Mouse (Mus musculus): ENCODE measurements around the gene Tmco1. TPM values are rescaled to one million over a fixed set of nuclear protein-coding genes. Genes with fewer than 3 reads are reported as not detected.

Gene Tmco1
- polyA plus RNA-seq, 1 experiment from 2014 or later: 72.7 TPM

DNA sequence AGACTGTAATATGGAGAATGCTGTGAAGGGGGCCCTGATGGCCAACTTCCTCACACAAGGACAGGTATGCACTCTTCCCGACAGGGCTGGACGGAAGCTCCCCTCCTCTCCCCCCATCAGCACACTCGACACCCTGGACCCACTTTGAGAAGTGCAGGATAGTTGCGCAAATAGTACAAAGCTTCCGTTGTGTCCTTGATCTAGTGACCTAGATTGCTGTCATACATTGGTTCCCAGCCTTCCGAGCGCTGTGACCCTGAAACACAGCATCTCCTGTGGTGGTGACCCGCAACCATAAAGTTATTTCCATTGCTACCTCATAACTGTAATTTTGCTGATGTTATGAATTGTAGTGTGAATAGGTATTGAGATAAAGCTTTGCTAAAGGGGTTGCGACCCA, 49.2 kb downstream of the Tmco1 start:
- Histone ChIP-seq H3K27ac (ENCODE audit: low read depth, low read length) (no peak overlapping the region), H3K9me3 (ENCODE audit: control insufficient read depth, low read length) (no peaks in the 10 kb centered on the region), H3K4me3 (ENCODE audit: low read length) (no peak overlapping the region), H3K9ac (ENCODE audit: low read depth, low read length) (no peak overlapping the region), H3K27me3 (replicated peaks; ENCODE audit: control insufficient read depth, insufficient read depth, low read length) (no peaks in the 10 kb centered on the region), H3K4me1 (ENCODE audit: control insufficient read depth, insufficient read depth, low read depth, low read length) (no peaks in the 10 kb centered on the region), H3K4me2 (ENCODE audit: low read length) (no peak overlapping the region), H3K36me3 (ENCODE audit: control insufficient read depth, insufficient read depth, low read length) (peaks cover 11% of the 10 kb centered on the region)
- 95% methylated on average over 9 of the region's 9 CpGs for WGBS
- ATAC-seq: no peak

DNA sequence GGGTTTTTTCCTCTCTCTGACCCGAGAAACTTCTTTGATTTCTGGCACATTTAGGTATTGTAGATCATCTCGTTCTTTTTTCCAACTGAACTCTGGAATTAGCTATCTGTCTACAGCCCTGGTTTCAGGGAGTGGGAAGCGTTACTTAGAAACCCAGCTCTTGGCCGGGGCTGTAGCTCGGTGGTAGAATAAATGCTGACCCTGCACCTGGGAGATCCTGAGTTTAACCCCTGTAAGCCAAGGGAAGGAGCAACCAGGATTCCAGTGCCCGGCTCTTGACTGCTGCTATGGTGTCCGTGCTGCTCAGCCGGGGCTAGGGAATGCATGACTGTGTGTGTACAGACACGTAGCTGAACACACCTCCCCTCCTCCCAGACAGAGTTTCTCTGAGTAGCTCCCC, 50.6 kb downstream of the Tmco1 start:
- 86% methylated on average over 9 of the region's 9 CpGs for WGBS
- H3K27me3 ChIP-seq (replicated peaks; ENCODE audit: control insufficient read depth, insufficient read depth, low read length): no peaks in the 10 kb centered on the region
- H3K4me3 ChIP-seq (ENCODE audit: low read length): no peak overlapping the region
- no peaks in the 10 kb centered on the region for H3K4me1 ChIP-seq (ENCODE audit: control insufficient read depth, insufficient read depth, low read depth, low read length)
- no peak for ATAC-seq
- no peak overlapping the region for H3K4me2 ChIP-seq (ENCODE audit: low read length)
- no peaks in the 10 kb centered on the region for H3K9me3 ChIP-seq (ENCODE audit: control insufficient read depth, low read length)
- H3K36me3 ChIP-seq (ENCODE audit: control insufficient read depth, insufficient read depth, low read length): peaks cover 11% of the 10 kb centered on the region
- no peak overlapping the region for H3K9ac ChIP-seq (ENCODE audit: low read depth, low read length)
- H3K27ac ChIP-seq (ENCODE audit: low read depth, low read length): no peak overlapping the region

DNA sequence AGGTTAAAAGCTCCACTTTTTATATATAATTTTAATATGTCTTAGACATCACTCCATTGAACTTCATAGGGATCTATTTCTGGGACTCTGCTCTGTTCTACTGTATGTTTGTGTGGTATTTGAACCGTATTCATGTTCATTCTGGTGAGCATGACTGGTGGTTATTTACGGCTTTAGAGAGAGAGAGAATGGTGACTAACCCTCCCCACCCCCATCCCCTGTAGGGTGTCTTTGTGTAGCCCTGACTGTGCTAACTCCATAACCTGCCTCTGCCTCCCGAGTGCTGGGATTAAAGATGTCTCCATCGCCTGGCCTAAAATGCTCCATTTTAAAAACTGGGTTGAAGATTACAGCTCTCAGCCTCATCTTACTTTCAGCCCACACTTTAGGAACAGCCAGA, 52.1 kb downstream of the Tmco1 start:
- WGBS: 47% methylated on average over 4 of the region's 4 CpGs
- Histone ChIP-seq H3K36me3 (ENCODE audit: control insufficient read depth, insufficient read depth, low read length) (peaks cover 5% of the 10 kb centered on the region), H3K9me3 (ENCODE audit: control insufficient read depth, low read length) (no peaks in the 10 kb centered on the region), H3K27ac (ENCODE audit: low read depth, low read length) (no peak overlapping the region), H3K4me2 (ENCODE audit: low read length) (no peak overlapping the region), H3K9ac (ENCODE audit: low read depth, low read length) (no peak overlapping the region), H3K27me3 (replicated peaks; ENCODE audit: control insufficient read depth, insufficient read depth, low read length) (no peaks in the 10 kb centered on the region), H3K4me1 (ENCODE audit: control insufficient read depth, insufficient read depth, low read depth, low read length) (no peaks in the 10 kb centered on the region), H3K4me3 (ENCODE audit: low read length) (no peak overlapping the region)
- no peak for ATAC-seq

DNA sequence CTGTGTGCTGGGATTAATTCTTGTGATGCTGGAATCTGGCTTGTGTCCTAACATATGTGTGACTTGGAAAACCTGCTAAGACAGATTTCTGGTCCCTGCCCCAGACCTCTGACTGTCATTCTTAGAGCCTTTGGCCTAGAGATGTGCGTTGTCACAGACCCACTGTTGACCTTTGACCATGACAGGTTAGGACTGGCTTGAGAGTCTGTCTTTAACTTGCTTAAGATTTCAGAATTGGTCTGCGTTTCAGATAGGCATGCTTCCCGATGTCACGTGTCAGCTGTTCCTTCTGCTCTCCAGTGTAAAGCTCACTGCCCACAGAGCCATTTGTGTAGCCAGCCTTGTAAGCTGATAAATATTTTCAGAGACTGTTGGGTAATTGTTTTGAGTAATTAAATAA, 54.6 kb downstream of the Tmco1 start:
- H3K4me1 ChIP-seq (ENCODE audit: control insufficient read depth, insufficient read depth, low read depth, low read length): no peaks in the 10 kb centered on the region
- 82% methylated on average over 4 of the region's 4 CpGs for WGBS

DNA sequence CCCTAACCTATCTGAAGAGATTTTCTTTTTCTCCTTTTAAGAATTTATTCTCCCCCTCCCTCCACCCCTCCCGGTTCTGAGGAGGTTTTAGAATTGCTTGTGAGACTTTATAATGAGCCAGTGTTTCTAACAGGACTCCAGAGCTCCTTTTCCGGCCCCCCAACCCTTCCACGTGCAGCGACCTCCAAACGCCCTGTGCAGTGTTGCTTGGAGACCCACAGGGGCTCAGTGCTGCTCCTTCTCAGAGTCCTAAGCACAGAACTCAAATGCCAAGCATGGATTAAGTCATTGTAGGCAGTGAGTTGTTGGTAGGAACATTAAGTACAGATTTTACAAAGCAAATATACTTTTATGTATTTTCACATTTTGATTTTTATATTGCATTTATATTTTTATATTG, 55.1 kb downstream of the Tmco1 start:
- Histone ChIP-seq H3K4me2 (ENCODE audit: low read length) (no peak overlapping the region), H3K9ac (ENCODE audit: low read depth, low read length) (no peak overlapping the region), H3K27ac (ENCODE audit: low read depth, low read length) (no peak overlapping the region), H3K36me3 (ENCODE audit: control insufficient read depth, insufficient read depth, low read length) (peaks cover 11% of the 10 kb centered on the region), H3K27me3 (replicated peaks; ENCODE audit: control insufficient read depth, insufficient read depth, low read length) (no peaks in the 10 kb centered on the region), H3K4me3 (ENCODE audit: low read length) (no peak overlapping the region), H3K4me1 (ENCODE audit: control insufficient read depth, insufficient read depth, low read depth, low read length) (no peaks in the 10 kb centered on the region), H3K9me3 (ENCODE audit: control insufficient read depth, low read length) (no peaks in the 10 kb centered on the region)
- 47% methylated on average over 5 of the region's 5 CpGs for WGBS
- ATAC-seq: peak; percentile 55; the same call in 1 of the 2 replicates

More for the DNA sequence above, 54.6 kb downstream of the Tmco1 start:
- H3K4me3 ChIP-seq (ENCODE audit: low read length): no peak overlapping the region
- H3K9me3 ChIP-seq (ENCODE audit: control insufficient read depth, low read length): no peaks in the 10 kb centered on the region
- ATAC-seq: no peak
- H3K36me3 ChIP-seq (ENCODE audit: control insufficient read depth, insufficient read depth, low read length): peaks cover 11% of the 10 kb centered on the region
- H3K4me2 ChIP-seq (ENCODE audit: low read length): no peak overlapping the region
- H3K27ac ChIP-seq (ENCODE audit: low read depth, low read length): no peak overlapping the region
- no peaks in the 10 kb centered on the region for H3K27me3 ChIP-seq (replicated peaks; ENCODE audit: control insufficient read depth, insufficient read depth, low read length)
- H3K9ac ChIP-seq (ENCODE audit: low read depth, low read length): no peak overlapping the region

DNA sequence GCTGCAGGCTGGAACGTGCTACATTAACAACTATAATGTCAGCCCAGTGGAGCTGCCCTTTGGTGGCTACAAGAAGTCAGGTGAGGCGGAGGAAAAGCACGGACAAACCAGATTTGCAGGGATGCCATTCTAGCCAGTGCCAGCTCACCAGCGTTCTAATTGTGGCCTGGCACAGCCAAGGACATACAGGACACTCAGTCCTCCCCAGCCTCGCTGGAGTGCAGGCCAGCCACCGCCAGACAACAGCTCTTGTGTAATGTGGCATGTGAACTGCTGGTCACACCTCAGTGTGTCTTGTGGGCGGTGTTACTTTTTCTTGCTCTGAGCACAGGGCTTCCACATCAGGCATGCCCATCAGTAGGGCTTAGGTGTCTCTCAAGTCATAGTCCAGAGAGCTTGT, 57.6 kb downstream of the Tmco1 start:
- no peaks in the 10 kb centered on the region for H3K4me1 ChIP-seq (ENCODE audit: control insufficient read depth, insufficient read depth, low read depth, low read length)
- no peak overlapping the region for H3K4me2 ChIP-seq (ENCODE audit: low read length)
- ATAC-seq: no peak
- no peak overlapping the region for H3K9ac ChIP-seq (ENCODE audit: low read depth, low read length)
- H3K36me3 ChIP-seq (ENCODE audit: control insufficient read depth, insufficient read depth, low read length): peaks cover 11% of the 10 kb centered on the region; the same call in 1 of the 2 replicates
- H3K27ac ChIP-seq (ENCODE audit: low read depth, low read length): no peak overlapping the region
- H3K4me3 ChIP-seq (ENCODE audit: low read length): no peak overlapping the region
- H3K9me3 ChIP-seq (ENCODE audit: control insufficient read depth, low read length): no peaks in the 10 kb centered on the region
- WGBS: 94% methylated on average over 7 of the region's 7 CpGs
- H3K27me3 ChIP-seq (replicated peaks; ENCODE audit: control insufficient read depth, insufficient read depth, low read length): no peaks in the 10 kb centered on the region

DNA sequence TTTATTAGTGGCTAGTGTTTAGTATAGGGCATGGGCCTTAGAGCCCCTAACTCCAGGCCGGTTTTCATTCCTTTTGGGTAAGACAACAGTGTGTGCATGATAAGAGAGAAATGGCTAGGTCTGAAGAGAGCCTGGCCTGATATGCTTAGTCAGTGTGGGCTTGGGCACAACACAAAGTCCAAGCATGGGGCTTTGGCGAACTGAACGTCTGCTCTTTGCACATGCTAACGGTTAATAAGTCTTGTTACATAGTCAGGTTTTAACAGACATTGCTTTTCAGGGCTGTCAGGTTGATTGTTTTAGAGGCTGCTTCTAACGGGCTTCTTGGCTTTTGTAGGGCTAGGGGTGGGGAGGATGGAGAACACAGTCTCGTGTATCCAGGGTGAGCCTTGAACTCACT, 58.4 kb downstream of the Tmco1 start:
- Histone ChIP-seq H3K4me3 (ENCODE audit: low read length) (no peak overlapping the region), H3K9me3 (ENCODE audit: control insufficient read depth, low read length) (no peaks in the 10 kb centered on the region), H3K4me1 (ENCODE audit: control insufficient read depth, insufficient read depth, low read depth, low read length) (no peaks in the 10 kb centered on the region), H3K27me3 (replicated peaks; ENCODE audit: control insufficient read depth, insufficient read depth, low read length) (no peaks in the 10 kb centered on the region), H3K9ac (ENCODE audit: low read depth, low read length) (no peak overlapping the region), H3K36me3 (ENCODE audit: control insufficient read depth, insufficient read depth, low read length) (peaks cover 11% of the 10 kb centered on the region; the same call in 1 of the 2 replicates), H3K27ac (ENCODE audit: low read depth, low read length) (no peak overlapping the region), H3K4me2 (ENCODE audit: low read length) (no peak overlapping the region)
- ATAC-seq: no peak
- 94% methylated on average over 6 of the region's 6 CpGs for WGBS

DNA sequence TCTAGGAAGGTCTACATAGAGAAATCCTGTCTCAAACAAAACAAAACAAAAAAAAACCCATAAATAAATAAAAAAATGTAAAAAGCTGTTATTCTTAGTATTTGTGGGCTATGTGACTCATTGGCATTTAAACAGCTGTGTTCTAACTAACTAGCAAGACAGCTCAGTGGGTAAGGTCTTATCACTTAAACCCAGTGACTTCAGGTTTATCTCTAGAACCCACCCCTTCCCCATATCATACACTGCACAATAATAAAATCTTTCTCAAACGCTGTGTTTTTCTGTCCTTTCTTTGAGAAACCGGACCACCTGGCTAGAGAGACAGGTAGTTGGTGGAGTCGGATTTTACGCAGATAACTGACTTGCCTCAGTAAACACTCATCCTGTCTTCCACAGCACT, 59.8 kb downstream of the Tmco1 start:
- Histone ChIP-seq H3K27ac (ENCODE audit: low read depth, low read length) (no peak overlapping the region), H3K4me1 (ENCODE audit: control insufficient read depth, insufficient read depth, low read depth, low read length) (no peaks in the 10 kb centered on the region), H3K27me3 (replicated peaks; ENCODE audit: control insufficient read depth, insufficient read depth, low read length) (no peaks in the 10 kb centered on the region), H3K4me3 (ENCODE audit: low read length) (no peak overlapping the region), H3K9ac (ENCODE audit: low read depth, low read length) (no peak overlapping the region), H3K9me3 (ENCODE audit: control insufficient read depth, low read length) (no peaks in the 10 kb centered on the region), H3K36me3 (ENCODE audit: control insufficient read depth, insufficient read depth, low read length) (peaks cover 15% of the 10 kb centered on the region), H3K4me2 (ENCODE audit: low read length) (no peak overlapping the region)
- no peak for ATAC-seq
- WGBS: 95% methylated on average over 4 of the region's 4 CpGs

DNA sequence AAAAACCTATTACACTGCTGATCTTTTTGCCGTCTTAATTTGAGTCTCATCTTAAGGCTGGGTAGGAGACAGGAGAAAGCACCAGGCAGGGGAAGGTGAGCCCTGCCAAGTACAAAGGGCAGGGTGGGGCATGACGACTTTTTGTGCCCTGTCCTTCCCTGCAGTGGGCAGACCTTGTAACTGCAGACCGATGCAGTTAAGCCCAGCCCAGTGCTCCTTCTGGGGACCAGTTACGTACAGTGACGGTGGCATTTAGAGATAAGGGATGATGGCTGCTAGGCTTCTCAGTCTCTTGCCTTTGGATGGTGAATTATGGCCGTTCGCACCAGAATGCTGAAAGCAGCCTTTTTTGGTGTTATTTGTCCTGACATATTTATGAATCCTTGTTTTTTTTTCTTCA, 60.3 kb downstream of the Tmco1 start:
- H3K4me3 ChIP-seq (ENCODE audit: low read length): no peak overlapping the region
- ATAC-seq: no peak
- peaks cover 19% of the 10 kb centered on the region for H3K36me3 ChIP-seq (ENCODE audit: control insufficient read depth, insufficient read depth, low read length)
- H3K9ac ChIP-seq (ENCODE audit: low read depth, low read length): no peak overlapping the region
- no peak overlapping the region for H3K4me2 ChIP-seq (ENCODE audit: low read length)
- WGBS: 83% methylated on average over 7 of the region's 7 CpGs
- no peak overlapping the region for H3K27ac ChIP-seq (ENCODE audit: low read depth, low read length)
- H3K27me3 ChIP-seq (replicated peaks; ENCODE audit: control insufficient read depth, insufficient read depth, low read length): no peaks in the 10 kb centered on the region
- H3K4me1 ChIP-seq (ENCODE audit: control insufficient read depth, insufficient read depth, low read depth, low read length): no peaks in the 10 kb centered on the region
- no peaks in the 10 kb centered on the region for H3K9me3 ChIP-seq (ENCODE audit: control insufficient read depth, low read length)

DNA sequence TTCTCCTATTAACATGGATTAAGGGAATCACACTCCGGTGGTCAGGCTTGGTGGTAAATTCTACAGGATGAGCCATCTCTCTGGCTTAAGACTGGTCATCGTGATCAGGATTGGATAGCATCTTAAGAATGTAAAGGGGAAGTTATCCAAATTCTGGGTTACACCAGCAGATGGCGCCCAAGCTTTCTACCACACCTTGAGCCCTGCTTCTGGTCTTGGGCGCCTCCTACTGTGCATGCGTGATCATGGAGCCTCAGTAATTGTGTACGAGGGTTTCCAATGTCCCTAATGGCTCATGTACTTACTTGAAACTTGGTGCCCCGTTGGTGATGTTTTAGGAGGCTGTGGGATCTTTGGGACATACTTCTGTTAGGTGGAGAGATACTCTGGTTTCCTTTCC, 61.7 kb downstream of the Tmco1 start:
- 16% methylated on average over 7 of the region's 7 CpGs for WGBS
- H3K36me3 ChIP-seq (ENCODE audit: control insufficient read depth, insufficient read depth, low read length): peaks cover 21% of the 10 kb centered on the region
- H3K4me2 ChIP-seq (ENCODE audit: low read length): no peak overlapping the region

More for the DNA sequence above, 61.7 kb downstream of the Tmco1 start:
- Histone ChIP-seq H3K9me3 (ENCODE audit: control insufficient read depth, low read length) (no peaks in the 10 kb centered on the region), H3K9ac (ENCODE audit: low read depth, low read length) (no peak overlapping the region), H3K4me3 (ENCODE audit: low read length) (no peak overlapping the region), H3K27ac (ENCODE audit: low read depth, low read length) (no peak overlapping the region), H3K27me3 (replicated peaks; ENCODE audit: control insufficient read depth, insufficient read depth, low read length) (no peaks in the 10 kb centered on the region), H3K4me1 (ENCODE audit: control insufficient read depth, insufficient read depth, low read depth, low read length) (no peaks in the 10 kb centered on the region)
- peak; percentile 31; the same call in 1 of the 2 replicates for ATAC-seq
